Mouse (Mus musculus) embryonic facial prominence, embryonic 12.5 days (tissue): ENCODE data around the gene Ampd2. TPM values are rescaled to one million over a fixed set of nuclear protein-coding genes. Genes with fewer than 3 reads are reported as not detected.

Experiments
- ATAC-seq: fragments of 200-750 bp; cut with Nextera tagmentation; 2 replicates; pipeline ENCODE4 v1.8.0; 2017; ENCODE audit not compliant: insufficient number of reproducible peaks, insufficient read depth, low FRiP score, low TSS enrichment
- H3K27ac ChIP-seq: fragments of 300-500 bp; sonication (generic); 2 replicates; pipeline ENCODE4 v1.5.1; 2016; ENCODE audit warnings: mild to moderate bottlenecking
- H3K27me3 ChIP-seq: fragments of 300-500 bp; sonication (generic); 2 replicates; pipeline ENCODE4 v1.6.1; 2016; ENCODE audit warnings: mild to moderate bottlenecking, moderate library complexity
- H3K36me3 ChIP-seq: fragments of 300-500 bp; sonication (generic); 2 replicates; pipeline ENCODE4 v1.6.1; 2016; ENCODE audit warnings: mild to moderate bottlenecking
- H3K4me1 ChIP-seq: fragments of 300-500 bp; sonication (generic); 2 replicates; pipeline ENCODE4 v1.6.1; 2016
- H3K4me2 ChIP-seq: fragments of 300-500 bp; sonication (generic); replicated peaks from 2 replicates; pipeline ENCODE4 v1.6.1; 2016; ENCODE audit warnings: mild to moderate bottlenecking, moderate library complexity
- H3K4me3 ChIP-seq: fragments of 300-500 bp; sonication (generic); 2 replicates; pipeline ENCODE4 v1.5.1; 2016; ENCODE audit warnings: mild to moderate bottlenecking
- H3K9ac ChIP-seq: fragments of 300-500 bp; sonication (generic); 2 replicates; pipeline ENCODE4 v1.6.1; 2016; ENCODE audit warnings: mild to moderate bottlenecking, moderate library complexity
- H3K9me3 ChIP-seq: fragments of 300-500 bp; sonication (generic); 2 replicates; pipeline ENCODE4 v1.6.1; 2016; ENCODE audit warnings: mild to moderate bottlenecking, moderate library complexity
- WGBS: fragments of 180-500 bp; shearing (Covaris S2); methylation state at CpG from one replicate; pipeline ENCODE4 v1.1.7; 2016; 5-methylcytosine and 5-hydroxymethylcytosine counted together
- polyA plus RNA-seq: library from polyadenylated mRNA; unstranded; fragments of >200 nt; fragmentation: Nextera tagmentation; extraction: Ambion mirVana; gene quantifications from 2 replicates; pipeline ENCODE4 v1.2.1, GENCODE M21; 2016

The Ampd2 gene
- polyA plus RNA-seq, 1 experiment from 2014 or later = 48.4 TPM

DNA sequence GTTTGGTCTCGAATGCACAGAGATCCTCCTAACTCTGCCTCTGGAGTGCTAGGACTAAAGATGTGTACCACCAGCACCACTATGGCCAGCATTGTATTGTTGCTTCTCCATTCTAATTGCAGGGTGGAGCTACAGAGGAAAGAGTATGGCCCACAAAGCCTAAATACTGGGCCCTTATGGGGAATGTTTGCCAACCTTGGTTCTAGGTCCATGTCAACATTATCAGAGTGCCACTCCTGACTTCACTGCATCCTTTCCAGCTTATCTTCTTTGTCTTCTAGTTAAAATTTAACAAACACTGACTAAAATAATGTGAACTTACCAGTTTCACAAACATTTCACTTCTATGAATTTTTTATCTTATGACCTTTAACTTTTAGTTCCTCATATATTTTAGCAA, 59.9 kb downstream of the Ampd2 start:
- no peak overlapping the region for H3K4me2 ChIP-seq
- 74% methylated on average over 1 of the region's 1 CpGs for WGBS
- H3K9ac ChIP-seq = no peak overlapping the region
- no peaks in the 10 kb centered on the region for H3K4me1 ChIP-seq
- no peaks in the 10 kb centered on the region for H3K27me3 ChIP-seq
- ATAC-seq = no peak
- no peak overlapping the region for H3K27ac ChIP-seq
- H3K4me3 ChIP-seq = no peak overlapping the region
- no peaks in the 10 kb centered on the region for H3K9me3 ChIP-seq
- no peaks in the 10 kb centered on the region for H3K36me3 ChIP-seq

DNA sequence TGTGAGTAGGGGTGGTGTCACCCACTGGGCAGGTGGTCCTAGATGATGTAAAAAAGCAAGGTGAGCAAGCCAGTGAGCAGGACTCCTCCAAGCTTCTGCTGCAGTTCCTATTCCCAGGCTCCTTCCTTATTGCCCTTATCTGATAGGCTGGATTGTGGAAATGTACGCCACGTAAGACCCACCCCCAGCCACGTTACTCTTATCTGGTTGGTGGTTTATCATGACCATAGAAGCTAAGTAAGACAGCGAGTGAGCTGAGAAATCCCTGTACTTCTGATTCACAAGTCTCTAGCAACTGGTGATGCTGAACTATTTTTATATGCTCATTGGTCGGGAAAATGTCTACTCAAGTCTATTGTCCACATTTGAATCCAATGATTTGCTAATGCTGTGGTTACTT, 60.4 kb downstream of the Ampd2 start:
- Histone ChIP-seq H3K36me3 (no peaks in the 10 kb centered on the region), H3K4me1 (no peaks in the 10 kb centered on the region), H3K27ac (no peak overlapping the region), H3K9me3 (no peaks in the 10 kb centered on the region), H3K4me2 (no peak overlapping the region), H3K27me3 (no peaks in the 10 kb centered on the region), H3K9ac (no peak overlapping the region), H3K4me3 (no peak overlapping the region)
- 74% methylated on average over 5 of the region's 5 CpGs for WGBS
- ATAC-seq = no peak

DNA sequence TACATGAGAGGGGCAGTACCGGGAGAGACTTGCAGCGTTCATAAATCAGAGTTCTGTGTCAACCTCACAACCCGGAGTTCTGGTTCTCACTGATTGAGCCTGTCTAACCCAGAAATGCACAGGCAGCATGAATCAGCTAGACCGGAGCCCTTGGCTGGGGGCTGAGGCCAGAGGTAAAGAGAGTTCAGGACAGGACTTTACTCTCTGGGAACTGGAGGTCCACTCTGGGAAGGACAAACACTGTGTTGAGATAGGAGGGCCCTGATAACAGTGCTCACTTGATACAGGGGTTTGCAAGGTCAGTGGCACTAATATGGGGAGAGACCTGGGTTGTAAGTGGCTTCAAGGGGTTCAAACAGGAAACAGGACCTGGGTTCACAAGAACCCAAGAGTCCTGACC, 61.1 kb downstream of the Ampd2 start:
- H3K9me3 ChIP-seq = no peaks in the 10 kb centered on the region
- no peaks in the 10 kb centered on the region for H3K4me1 ChIP-seq
- H3K9ac ChIP-seq = no peak overlapping the region
- WGBS = 81% methylated on average over 4 of the region's 4 CpGs
- no peak for ATAC-seq
- no peak overlapping the region for H3K4me3 ChIP-seq
- H3K27me3 ChIP-seq = no peaks in the 10 kb centered on the region
- no peaks in the 10 kb centered on the region for H3K36me3 ChIP-seq
- no peak overlapping the region for H3K4me2 ChIP-seq
- H3K27ac ChIP-seq = no peak overlapping the region

Other genes starting within 250 kb of the Ampd2 start
- not detected in 2 replicates for gene Eps8l3, start 209.4 kb downstream of the Ampd2 start, polyA plus RNA-seq
- 241 and 255 TPM in 2 replicates for gene Gstm5, start 190.8 kb downstream of the Ampd2 start, polyA plus RNA-seq
- 36.9 and 39.5 TPM in 2 replicates for gene Gstm7, start 154.8 kb downstream of the Ampd2 start, polyA plus RNA-seq
- 10.9 and 12.7 TPM in 2 replicates for gene Gstm6, start 142.9 kb downstream of the Ampd2 start, polyA plus RNA-seq
- not detected in 2 replicates for gene Gstm3, start 117.4 kb downstream of the Ampd2 start, polyA plus RNA-seq
- gene Gstm2, start 100.2 kb downstream of the Ampd2 start, polyA plus RNA-seq = 34.3 and 34.9 TPM in 2 replicates
- 45.2 and 46.5 TPM in 2 replicates for gene Gstm1, start 68.7 kb downstream of the Ampd2 start, polyA plus RNA-seq
- 14.4 and 16.6 TPM in 2 replicates for gene Gstm4, start 41.8 kb downstream of the Ampd2 start, polyA plus RNA-seq
- 0.47 and 0.55 TPM in 2 replicates for gene Gnat2, start 6.1 kb upstream of the Ampd2 start, polyA plus RNA-seq
- 196 and 207 TPM in 2 replicates for gene Gnai3, start 59.5 kb upstream of the Ampd2 start, polyA plus RNA-seq
- gene Gpr61, start 68.2 kb upstream of the Ampd2 start, polyA plus RNA-seq = 0.36 and 0.43 TPM in 2 replicates
- gene Amigo1, start 99.7 kb upstream of the Ampd2 start, polyA plus RNA-seq = 7.9 and 8.5 TPM in 2 replicates
- 2.6 and 2.7 TPM in 2 replicates for gene Cyb561d1, start 114.6 kb upstream of the Ampd2 start, polyA plus RNA-seq
- 27.2 and 29.4 TPM in 2 replicates for gene Atxn7l2, start 124.3 kb upstream of the Ampd2 start, polyA plus RNA-seq
- 0.85 and 1.1 TPM in 2 replicates for gene Sypl2, start 140.0 kb upstream of the Ampd2 start, polyA plus RNA-seq
- gene Psma5, start 170.3 kb upstream of the Ampd2 start, polyA plus RNA-seq = 263 and 288 TPM in 2 replicates
- 15.8 and 18.2 TPM in 2 replicates for gene Sort1, start 197.4 kb upstream of the Ampd2 start, polyA plus RNA-seq